Mouse (Mus musculus): ENCODE measurements around the gene Clcn2.
A peak's percentile ranks its signal among the peaks of the same experiment; 100 is the strongest.
"Not testable (repeated sequence)": the region's sequence is repeated elsewhere in the genome, so short reads cannot be mapped to it uniquely, and the experiment has no call there.

Gene Clcn2

GRCm38 (mm10) chr16:20700036-20700435, 17.5 kb downstream of the Clcn2 start:
- peak; percentile 72 to 73 for DNase-seq

GRCm38 (mm10) chr16:20699266-20699665, 18.3 kb downstream of the Clcn2 start:
- DNase-seq: no peak

- peak; percentile 90 to 94 for DNase-seq
These were observed 21.8 kb downstream of the Clcn2 start for GRCm38 (mm10) chr16:20695622-20696323.

- DNase-seq: peak; percentile 64 to 69
These were observed 22.8 kb downstream of the Clcn2 start for GRCm38 (mm10) chr16:20694781-20695180.

GRCm38 (mm10) chr16:20693111-20693701, 24.3 kb downstream of the Clcn2 start, which contains the start of gene Fam131a:
Gene Fam131a (plus strand): TSS chr16:20693241.
- DNase-seq: peak; percentile 95 to 98

- no peak for DNase-seq
These were observed 25.1 kb downstream of the Clcn2 start for GRCm38 (mm10) chr16:20692241-20692965.

GRCm38 (mm10) chr16:20691617-20692016, 25.9 kb downstream of the Clcn2 start:
- no peak for DNase-seq

GRCm38 (mm10) chr16:20690774-20691173, 26.8 kb downstream of the Clcn2 start:
- no peak for DNase-seq

- peak; percentile 81 to 84 for DNase-seq
These were observed 39.4 kb downstream of the Clcn2 start for GRCm38 (mm10) chr16:20677974-20678675.

GRCm38 (mm10) chr16:20677380-20677779, 40.2 kb downstream of the Clcn2 start:
- no peak for DNase-seq

GRCm38 (mm10) chr16:20676702-20677101, 40.8 kb downstream of the Clcn2 start:
- DNase-seq: no peak

- no peak for DNase-seq
These were observed 42.3 kb downstream of the Clcn2 start for GRCm38 (mm10) chr16:20675213-20675612.

- no peak for DNase-seq
These were observed 43.7 kb downstream of the Clcn2 start for GRCm38 (mm10) chr16:20673706-20674303.

- peak; percentile 49 to 74 for DNase-seq
These were observed 44.4 kb downstream of the Clcn2 start for GRCm38 (mm10) chr16:20672965-20673705.

- peak; percentile 96 to 97 for DNase-seq
These were observed 45.0 kb downstream of the Clcn2 start for GRCm38 (mm10) chr16:20672500-20672902.

- DNase-seq: no peak
These were observed 45.7 kb downstream of the Clcn2 start for GRCm38 (mm10) chr16:20671886-20672285.

GRCm38 (mm10) chr16:20670291-20670690, 47.3 kb downstream of the Clcn2 start:
- no peak for DNase-seq

GRCm38 (mm10) chr16:20668013-20668412, 49.5 kb downstream of the Clcn2 start, which contains the start of gene Eif4g1:
Gene Eif4g1 (plus strand): TSS chr16:20668313.
- not testable (repeated sequence) for DNase-seq

GRCm38 (mm10) chr16:20657661-20658060, 59.9 kb downstream of the Clcn2 start:
- DNase-seq: no peak

- DNase-seq: no peak
These were observed 64.2 kb downstream of the Clcn2 start for GRCm38 (mm10) chr16:20653315-20653714.
